ENCODE assay signal across 12 mouse cellular contexts in the genomic region with DNA sequence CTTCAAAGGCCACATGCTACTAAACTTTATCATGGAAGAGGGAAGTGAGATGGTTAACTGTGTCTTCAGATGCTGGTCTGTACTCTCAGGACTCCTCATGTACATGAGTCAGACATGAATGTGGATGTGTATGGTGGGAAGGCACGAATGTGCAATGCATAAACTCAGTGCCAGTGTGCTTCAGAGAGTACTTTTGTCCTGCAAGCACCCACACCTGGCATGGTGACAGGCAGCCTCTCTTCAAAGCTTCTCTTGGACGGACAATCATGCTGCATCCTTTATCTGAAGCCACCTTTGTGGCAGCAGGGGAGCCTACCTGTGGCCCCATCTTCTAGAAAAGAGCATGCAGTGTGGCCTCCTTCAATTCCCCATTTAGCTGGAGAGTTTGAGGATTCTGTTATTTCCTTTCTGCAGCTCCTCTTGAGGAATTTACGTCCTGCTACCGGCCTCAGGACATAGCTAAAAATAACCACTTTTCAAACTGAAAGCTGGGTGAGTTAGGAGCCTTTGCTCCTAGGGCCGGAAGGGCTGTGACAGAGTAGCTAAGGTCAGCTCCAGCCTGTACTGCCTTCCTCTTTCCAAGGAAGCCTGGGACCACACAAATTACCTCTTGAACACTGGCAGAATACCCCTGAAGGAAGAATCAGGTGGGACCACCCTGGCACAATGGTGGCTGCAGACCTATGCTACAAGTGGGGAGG. TPM values are rescaled to one million over a fixed set of nuclear protein-coding genes. Genes with fewer than 3 reads are reported as not detected.
DNase-seq lines count a peak whose midpoint lies in the region; ATAC-seq and TF ChIP-seq lines count a peak whose summit lies in the region.
"Had no signal": no experiment of that assay in that cellular context is flagged by ENCODE, and none has a peak within 500 bp of the region (broad histone marks: within the 10 kb centered on the region; RNA-seq: fewer than 3 reads in every experiment).

No protein-coding gene starts in this region.

- H3K4me3 ChIP-seq in layer of hippocampus, adult 2 months: no peak overlapping the region
- H3K4me3 ChIP-seq in brown adipose tissue, adult 24 weeks (ENCODE audit: insufficient read depth, low read depth, low read length): no peak overlapping the region
- no peak overlapping the region for H3K4me3 ChIP-seq in embryonic facial prominence, embryonic 15.5 days (replicated peaks)
- H3K4me3 ChIP-seq in kidney, postnatal 0 days (replicated peaks; ENCODE audit: low read depth, low read length): no peak overlapping the region
- H3K4me3 ChIP-seq in forebrain, embryonic 13.5 days: no peak overlapping the region
- H3K4me3 ChIP-seq: liver, embryonic 13.5 days had no signal

- H3K36me3 ChIP-seq in embryonic facial prominence, embryonic 15.5 days: peaks cover 14% of the 10 kb centered on the region
- H3K36me3 ChIP-seq in kidney, postnatal 0 days (ENCODE audit: insufficient read depth, low read length): 0 out of 2 replicates have a peak, but pooled peaks cover 4% of the 10 kb centered on the region
- peaks cover 29% of the 10 kb centered on the region for H3K36me3 ChIP-seq in forebrain, embryonic 13.5 days (ENCODE audit: poor library complexity, severe bottlenecking)

- H3K9me3 ChIP-seq in embryonic facial prominence, embryonic 15.5 days (replicated peaks): no peaks in the 10 kb centered on the region
- H3K9me3 ChIP-seq in kidney, postnatal 0 days (replicated peaks; ENCODE audit: low read length): no peaks in the 10 kb centered on the region
- no peaks in the 10 kb centered on the region for H3K9me3 ChIP-seq in forebrain, embryonic 13.5 days (replicated peaks)
- H3K9me3 ChIP-seq: liver, embryonic 13.5 days had no signal

- H3K4me2 ChIP-seq in embryonic facial prominence, embryonic 15.5 days (replicated peaks): no peak overlapping the region
- no peak overlapping the region for H3K4me2 ChIP-seq in kidney, postnatal 0 days (ENCODE audit: low read length)
- H3K4me2 ChIP-seq in forebrain, embryonic 13.5 days: no peak overlapping the region
- H3K4me2 ChIP-seq: liver, embryonic 13.5 days had no signal

- peak overlapping the region; percentile 49 for H3K27ac ChIP-seq in layer of hippocampus, adult 2 months
- peak overlapping the region; percentile 98 for H3K27ac ChIP-seq in brown adipose tissue, adult 24 weeks (replicated peaks; ENCODE audit: low read depth, low read length)
- peak overlapping the region; percentile 35; the same call in 1 of the 2 replicates for H3K27ac ChIP-seq in embryonic facial prominence, embryonic 15.5 days (replicated peaks)
- H3K27ac ChIP-seq in kidney, postnatal 0 days: peak overlapping the region; percentile 79
- H3K27ac ChIP-seq in forebrain, embryonic 13.5 days: no peak overlapping the region
- H3K27ac ChIP-seq: liver, embryonic 13.5 days had no signal

- H3K9ac ChIP-seq in embryonic facial prominence, embryonic 15.5 days: no peak overlapping the region
- 0 out of 2 replicates have a peak overlapping the region, but pooled peaks have one; percentile 8 for H3K9ac ChIP-seq in kidney, postnatal 0 days (ENCODE audit: low read depth, low read length)
- no peak overlapping the region for H3K9ac ChIP-seq in forebrain, embryonic 13.5 days
- H3K9ac ChIP-seq: liver, embryonic 13.5 days had no signal

- no peaks in the 10 kb centered on the region for H3K27me3 ChIP-seq in embryonic facial prominence, embryonic 15.5 days
- no peaks in the 10 kb centered on the region for H3K27me3 ChIP-seq in kidney, postnatal 0 days (ENCODE audit: insufficient read depth, low read length)
- H3K27me3 ChIP-seq in forebrain, embryonic 13.5 days: no peaks in the 10 kb centered on the region
- H3K27me3 ChIP-seq: liver, embryonic 13.5 days; Patski had no signal

- DNase-seq in layer of hippocampus, adult 2 months (ENCODE audit: low spot score in 2 of 2): no peak
- DNase-seq in layer of hippocampus, adult 18-20 months (ENCODE audit: low spot score in 2 of 2): no peak
- DNase-seq in kidney, postnatal 0 days (ENCODE audit: low spot score): peak; percentile 75
- no peak for DNase-seq in layer of hippocampus, postnatal 14 days (ENCODE audit: low spot score in 2 of 2)
- DNase-seq: cerebellum, adult 18-20 months; liver, embryonic 13.5 days had no signal

- TF ChIP-seq CTCF in layer of hippocampus, adult 2 months (conservative IDR thresholded peaks at IDR 0.05): no peak
- no peak for TF ChIP-seq CTCF in kidney, postnatal 0 days (IDR thresholded peaks at IDR 0.05; ENCODE audit: low read depth)

- WGBS in embryonic facial prominence, embryonic 15.5 days: 38% methylated on average over 5 of the region's 5 CpGs
- WGBS in kidney, postnatal 0 days: 46% methylated on average over 5 of the region's 5 CpGs
- 83% methylated on average over 5 of the region's 5 CpGs for WGBS in forebrain, embryonic 13.5 days

- no peak for ATAC-seq in embryonic facial prominence, embryonic 15.5 days (ENCODE audit: insufficient number of reproducible peaks, low FRiP score, low TSS enrichment, low read depth)
- ATAC-seq in kidney, postnatal 0 days (replicated peaks; ENCODE audit: low FRiP score, low read depth): no peak; the same call in 1 of the 2 replicates
- no peak for ATAC-seq in forebrain, embryonic 13.5 days
- ATAC-seq: inflammation-experienced regulatory T-cells, adult 6 months; Patski had no signal

- H3K4me1 ChIP-seq in brown adipose tissue, adult 24 weeks (ENCODE audit: control insufficient read depth, insufficient read depth, insufficient read length, low read length): peaks cover 52% of the 10 kb centered on the region
- peaks cover 16% of the 10 kb centered on the region for H3K4me1 ChIP-seq in embryonic facial prominence, embryonic 15.5 days
- H3K4me1 ChIP-seq in kidney, postnatal 0 days (replicated peaks; ENCODE audit: insufficient read depth, low read length): peaks cover 14% of the 10 kb centered on the region
- peaks cover 54% of the 10 kb centered on the region for H3K4me1 ChIP-seq in forebrain, embryonic 13.5 days

RNA-seq across cellular contexts. Expression of gene Plxna2, which starts 23.7 kb away (rescaled TPM):
- total RNA-seq in layer of hippocampus, adult 2 months (2021): 10 to 100 TPM; 68.1 to 73.2 TPM
- total RNA-seq in layer of hippocampus, adult 18-20 months (2021): 10 to 100 TPM; 62.3 to 66.4 TPM
- 5.0 and 6.0 TPM in 2 replicates for polyA plus RNA-seq in brown adipose tissue, adult 24 weeks (2012; ENCODE audit: insufficient read depth, insufficient read length, missing spikeins)
- 11.0 and 11.5 TPM in 2 replicates for polyA plus RNA-seq in embryonic facial prominence, embryonic 15.5 days (2015; fragmentation: Nextera tagmentation; extraction: Ambion mirVana)
- polyA plus RNA-seq in kidney, postnatal 0 days (2015; fragmentation: Nextera tagmentation; extraction: Ambion mirVana): 2.6 and 2.8 TPM in 2 replicates
- polyA plus RNA-seq in forebrain, embryonic 13.5 days (2015; fragmentation: Nextera tagmentation; extraction: Ambion mirVana): 46.9 and 55.8 TPM in 2 replicates
- total RNA-seq in layer of hippocampus, postnatal 14 days (2021): 10 to 100 TPM; 80.9 to 82.4 TPM
- total RNA-seq: monocyte, adult 5-6 weeks had no signal
